Mouse (Mus musculus) erythroblast, adult 5-6 weeks (primary cell): Measurements from ENCODE around the gene Acp7. TPM values are rescaled to one million over a fixed set of nuclear protein-coding genes. Genes with fewer than 3 reads are reported as not detected.

ENCODE experiments used
- total RNA-seq, 2 experiments: library from RNA; stranded (forward) in 1 of 2; stranded (reverse) in 1 of 2; fragments of 150-400 nt in 1 of 2; fragments of 200-764, 138-1000 nt in 1 of 2; gene quantifications; 2 replicates each; pipeline versions ENCODE4 v1.2.3 to v1.2.4; 2015 to 2017; ENCODE audit warnings: low replicate concordance in 2 of 2

Acp7 gene
- total RNA-seq, 2 experiments from 2014 or later, result not detected

Other genes starting within 250 kb of the Acp7 start
- gene Med29, start 238.6 kb downstream of the Acp7 start, total RNA-seq (2015; ENCODE audit: low replicate concordance), result 6.3 and 9.0 TPM in 2 replicates
- 3.4 TPM in 1 of 2 replicates, not detected in the other for gene Med29, start 238.6 kb downstream of the Acp7 start, total RNA-seq (2017; ENCODE audit: low replicate concordance)
- 26.1 and 32.9 TPM in 2 replicates for gene Paf1, start 238.4 kb downstream of the Acp7 start, total RNA-seq (2015; ENCODE audit: low replicate concordance)
- 16.7 and 24.7 TPM in 2 replicates for gene Paf1, start 238.4 kb downstream of the Acp7 start, total RNA-seq (2017; ENCODE audit: low replicate concordance)
- gene Gmfg, start 193.9 kb downstream of the Acp7 start, total RNA-seq (2015; ENCODE audit: low replicate concordance), result 69.4 and 105 TPM in 2 replicates
- gene Gmfg, start 193.9 kb downstream of the Acp7 start, total RNA-seq (2017; ENCODE audit: low replicate concordance), result 115 and 118 TPM in 2 replicates
- 6.9 TPM in 1 of 2 replicates, not detected in the other for gene Lrfn1, start 179.4 kb downstream of the Acp7 start, total RNA-seq (2015; ENCODE audit: low replicate concordance)
- gene Lrfn1, start 179.4 kb downstream of the Acp7 start, total RNA-seq (2017; ENCODE audit: low replicate concordance), result not detected in 2 replicates
- gene Ifnl2, start 120.9 kb downstream of the Acp7 start, total RNA-seq (2015; ENCODE audit: low replicate concordance), result not detected in 2 replicates
- not detected in 2 replicates for gene Ifnl2, start 120.9 kb downstream of the Acp7 start, total RNA-seq (2017; ENCODE audit: low replicate concordance)
- gene Ifnl3, start 108.5 kb downstream of the Acp7 start, total RNA-seq (2015; ENCODE audit: low replicate concordance), result not detected in 2 replicates
- not detected in 2 replicates for gene Ifnl3, start 108.5 kb downstream of the Acp7 start, total RNA-seq (2017; ENCODE audit: low replicate concordance)
- gene Sycn, start 90.4 kb downstream of the Acp7 start, total RNA-seq (2015; ENCODE audit: low replicate concordance), result not detected in 2 replicates
- gene Sycn, start 90.4 kb downstream of the Acp7 start, total RNA-seq (2017; ENCODE audit: low replicate concordance), result not detected in 2 replicates
- 0.84 TPM in 1 of 2 replicates, not detected in the other for gene Nccrp1, start 84.1 kb downstream of the Acp7 start, total RNA-seq (2015; ENCODE audit: low replicate concordance)
- not detected in 2 replicates for gene Nccrp1, start 84.1 kb downstream of the Acp7 start, total RNA-seq (2017; ENCODE audit: low replicate concordance)
- gene Samd4b, start 33.2 kb downstream of the Acp7 start, total RNA-seq (2015; ENCODE audit: low replicate concordance), result 7.3 and 11.9 TPM in 2 replicates
- 3.1 and 4.8 TPM in 2 replicates for gene Samd4b, start 33.2 kb downstream of the Acp7 start, total RNA-seq (2017; ENCODE audit: low replicate concordance)
- 3.1 and 3.5 TPM in 2 replicates for gene Pak4, start 33.1 kb downstream of the Acp7 start, total RNA-seq (2015; ENCODE audit: low replicate concordance)
- gene Pak4, start 33.1 kb downstream of the Acp7 start, total RNA-seq (2017; ENCODE audit: low replicate concordance), result 2.0 and 6.4 TPM in 2 replicates
- 1.7 TPM in 1 of 2 replicates, not detected in the other for gene Fbxo27, start 61.5 kb upstream of the Acp7 start, total RNA-seq (2015; ENCODE audit: low replicate concordance)
- gene Fbxo27, start 61.5 kb upstream of the Acp7 start, total RNA-seq (2017; ENCODE audit: low replicate concordance), result 0.28 TPM in 1 of 2 replicates, not detected in the other
- gene Fbxo17, start 85.5 kb upstream of the Acp7 start, total RNA-seq (2015; ENCODE audit: low replicate concordance), result 1.3 TPM in 1 of 2 replicates, not detected in the other
- gene Fbxo17, start 85.5 kb upstream of the Acp7 start, total RNA-seq (2017; ENCODE audit: low replicate concordance), result 2.4 TPM in 1 of 2 replicates, not detected in the other
- 31.1 and 44.8 TPM in 2 replicates for gene Mrps12, start 110.5 kb upstream of the Acp7 start, total RNA-seq (2015; ENCODE audit: low replicate concordance)
- gene Mrps12, start 110.5 kb upstream of the Acp7 start, total RNA-seq (2017; ENCODE audit: low replicate concordance), result 6.1 and 8.1 TPM in 2 replicates
- gene Sars2, start 110.7 kb upstream of the Acp7 start, total RNA-seq (2015; ENCODE audit: low replicate concordance), result 0.84 TPM in 1 of 2 replicates, not detected in the other
- 1.8 and 4.3 TPM in 2 replicates for gene Sars2, start 110.7 kb upstream of the Acp7 start, total RNA-seq (2017; ENCODE audit: low replicate concordance)
- not detected in 2 replicates for gene Ccer2, start 124.8 kb upstream of the Acp7 start, total RNA-seq (2015; ENCODE audit: low replicate concordance)
- gene Ccer2, start 124.8 kb upstream of the Acp7 start, total RNA-seq (2017; ENCODE audit: low replicate concordance), result not detected in 2 replicates
- gene Sirt2, start 135.4 kb upstream of the Acp7 start, total RNA-seq (2015; ENCODE audit: low replicate concordance), result 18.3 and 21.5 TPM in 2 replicates
- 6.0 and 9.8 TPM in 2 replicates for gene Sirt2, start 135.4 kb upstream of the Acp7 start, total RNA-seq (2017; ENCODE audit: low replicate concordance)
- gene Nfkbib, start 136.2 kb upstream of the Acp7 start, total RNA-seq (2015; ENCODE audit: low replicate concordance), result 2.9 and 3.8 TPM in 2 replicates
- gene Nfkbib, start 136.2 kb upstream of the Acp7 start, total RNA-seq (2017; ENCODE audit: low replicate concordance), result 2.2 and 3.6 TPM in 2 replicates
- gene Rinl, start 157.6 kb upstream of the Acp7 start, total RNA-seq (2015; ENCODE audit: low replicate concordance), result 21.1 and 25.0 TPM in 2 replicates
- 9.9 and 13.4 TPM in 2 replicates for gene Rinl, start 157.6 kb upstream of the Acp7 start, total RNA-seq (2017; ENCODE audit: low replicate concordance)
- gene Hnrnpl, start 177.2 kb upstream of the Acp7 start, total RNA-seq (2015; ENCODE audit: low replicate concordance), result 98.6 and 172 TPM in 2 replicates
- gene Hnrnpl, start 177.2 kb upstream of the Acp7 start, total RNA-seq (2017; ENCODE audit: low replicate concordance), result 98.1 and 140 TPM in 2 replicates
- 36.6 and 59.0 TPM in 2 replicates for gene Ech1, start 193.9 kb upstream of the Acp7 start, total RNA-seq (2015; ENCODE audit: low replicate concordance)
- 23.2 and 31.8 TPM in 2 replicates for gene Ech1, start 193.9 kb upstream of the Acp7 start, total RNA-seq (2017; ENCODE audit: low replicate concordance)
- 1.7 TPM in 1 of 2 replicates, not detected in the other for gene Lgals4, start 202.5 kb upstream of the Acp7 start, total RNA-seq (2015; ENCODE audit: low replicate concordance)
- 2.4 TPM in 1 of 2 replicates, not detected in the other for gene Lgals4, start 202.5 kb upstream of the Acp7 start, total RNA-seq (2017; ENCODE audit: low replicate concordance)
- gene Lgals7, start 232.5 kb upstream of the Acp7 start, total RNA-seq (2015; ENCODE audit: low replicate concordance), result not detected in 2 replicates
- not detected in 2 replicates for gene Lgals7, start 232.5 kb upstream of the Acp7 start, total RNA-seq (2017; ENCODE audit: low replicate concordance)